Comparison of ENCODE assay signal across 8 mouse cellular contexts in genomic region chr4:35156751-35157611, GRCm38 (mm10). TPM values are rescaled to one million over a fixed set of nuclear protein-coding genes. Genes with fewer than 3 reads are reported as not detected.
A peak's percentile ranks its signal among the peaks of the same experiment; 100 is the strongest.
DNase-seq lines count a peak whose midpoint lies in the region; ATAC-seq lines count a peak whose summit lies in the region.

TSS of gene Mob3b (minus strand) at chr4:35157484.

- intact Hi-C loops in gastrocnemius, postnatal 14 days (cut with DNase I; ENCODE audit: low total_unique reads) = loop anchor here (5.0 kb wide), 1 partner anchor 195 kb away; no protein-coding TSS in a partner anchor
- intact Hi-C loops in left cerebral cortex, postnatal 10 days (cut with DNase I) = loop anchor here (2.0 kb wide), 1 partner anchor 196 kb away; no protein-coding TSS in a partner anchor

- peak; percentile 93 for ATAC-seq in activated CD4-positive, CD25-positive, alpha-beta regulatory T cell, adult 4 months
- peak; percentile 88 for ATAC-seq in inflammation-experienced regulatory T-cells, adult 6 months
- peak; percentile 82 for ATAC-seq in megakaryocyte progenitor cell, adult 5-6 weeks (replicated peaks; ENCODE audit: poor library complexity)

- DNase-seq in embryo, embryonic 10 days (ENCODE audit: low spot score) = peak; percentile 86
- peak; percentile 85 for DNase-seq in gastrocnemius, postnatal 14 days
- peak; percentile 62 to 90 for DNase-seq in left cerebral cortex, postnatal 10 days (ENCODE audit: extremely low spot score in 1 of 2, low spot score in 2 of 2)
- peak; percentile 75 to 88 for DNase-seq in right cerebral cortex, postnatal 10 days (ENCODE audit: low spot score in 2 of 2)
- peak; percentile 86 for DNase-seq in urinary bladder, postnatal 25 days (ENCODE audit: low spot score)

RNA-seq across cellular contexts. Expression of gene Mob3b, which starts in this region (rescaled TPM):
- polyA plus RNA-seq in activated CD4-positive, CD25-positive, alpha-beta regulatory T cell, adult 4 months (2017; shearing (Covaris generic)) = 1 to 10 TPM; 2.9 to 5.0 TPM
- 1 to 10 TPM in 1 of 2 experiments, under 1 TPM in 1; 0.89 to 2.5 TPM for total RNA-seq in gastrocnemius, postnatal 14 days (2021)
- 1 to 10 TPM; 1.2 to 5.7 (median 3.2) TPM for polyA plus RNA-seq in inflammation-experienced regulatory T-cells, adult 6 months (2017; shearing (Covaris generic))
- 1 to 10 TPM; 2.0 to 4.0 TPM for total RNA-seq in left cerebral cortex, postnatal 10 days (2021)
- total RNA-seq in megakaryocyte progenitor cell, adult 5-6 weeks (2015) = 5.4 and 6.2 TPM in 2 replicates
- 2.5 and 3.2 TPM in 2 replicates for total RNA-seq in megakaryocyte progenitor cell, adult 5-6 weeks (2017)

Comparison
In these comparisons a context has a peak if more than half of its experiments do, and no peak if none do; other contexts are left out.
1. Peak in every context shown above with its lines: DNase-seq and ATAC-seq.